Mouse (Mus musculus): ENCODE measurements at regions not wholly inside any gene's neighbourhood (a gene's known extent, or its start where the extent isn't known, plus 50 kb on each side); places are given as distances from the start of the nearest gene placed in this dataset. TPM values are rescaled to one million over a fixed set of nuclear protein-coding genes. Genes with fewer than 3 reads are reported as not detected.
A peak's percentile ranks its signal among the peaks of the same experiment; 100 is the strongest.

- no peak overlapping the region for H3K4me2 ChIP-seq (ENCODE audit: low read length)
- H3K9me3 ChIP-seq (replicated peaks; ENCODE audit: control insufficient read depth, low read length, poor library complexity, severe bottlenecking), result no peaks in the 10 kb centered on the region
- no peak overlapping the region for H3K4me3 ChIP-seq (ENCODE audit: low read depth, low read length)
- H3K27ac ChIP-seq (ENCODE audit: low read length), result peak overlapping the region; percentile 31; the same call in 1 of the 2 replicates
- H3K36me3 ChIP-seq (ENCODE audit: control insufficient read depth, insufficient read depth, low read length), result no peaks in the 10 kb centered on the region
- peaks cover 7% of the 10 kb centered on the region; the same call in 1 of the 2 replicates for H3K4me1 ChIP-seq (ENCODE audit: control insufficient read depth, insufficient read depth, low read length)
- no peak overlapping the region for H3K9ac ChIP-seq (ENCODE audit: low read depth, low read length)
- H3K27me3 ChIP-seq (ENCODE audit: control insufficient read depth, insufficient read depth, low read depth, low read length), result no peaks in the 10 kb centered on the region
- 48% methylated on average over 7 of the region's 7 CpGs for WGBS
- no peak for ATAC-seq
These were observed 354.4 kb downstream of the Xylt1 start for GRCm38 (mm10) chr7:117734994-117735698.

- ATAC-seq, result no peak
- Histone ChIP-seq H3K4me3 (ENCODE audit: low read depth, low read length) (no peak overlapping the region), H3K4me1 (ENCODE audit: control insufficient read depth, insufficient read depth, low read length) (no peaks in the 10 kb centered on the region), H3K27me3 (ENCODE audit: control insufficient read depth, insufficient read depth, low read depth, low read length) (no peaks in the 10 kb centered on the region), H3K9me3 (replicated peaks; ENCODE audit: control insufficient read depth, low read length, poor library complexity, severe bottlenecking) (no peaks in the 10 kb centered on the region), H3K4me2 (ENCODE audit: low read length) (no peak overlapping the region), H3K9ac (ENCODE audit: low read depth, low read length) (no peak overlapping the region), H3K36me3 (ENCODE audit: control insufficient read depth, insufficient read depth, low read length) (no peaks in the 10 kb centered on the region), H3K27ac (ENCODE audit: low read length) (no peak overlapping the region)
- 81% methylated on average over 4 of the region's 4 CpGs for WGBS
These were observed 348.3 kb downstream of the Xylt1 start for GRCm38 (mm10) chr7:117729067-117729466.

Small RNA genes lying in the stretch of these regions (microRNA-seq; reads per million reads assigned to microRNA genes)
- not detected for gene Gm24063

All from midbrain, embryonic 16.5 days (tissue).